Mouse (Mus musculus) limb, embryonic 12.5 days (tissue): ENCODE results near the gene Ano10. TPM values are rescaled to one million over a fixed set of nuclear protein-coding genes. Genes with fewer than 3 reads are reported as not detected.

Source experiments
- ATAC-seq: fragments of 200-750 bp; cut with Nextera tagmentation; 2 replicates; pipeline ENCODE4 v1.8.0; 2017; ENCODE audit warnings: low read depth, moderate TSS enrichment; ENCODE audit not compliant: insufficient number of reproducible peaks, insufficient read depth, low FRiP score, low TSS enrichment
- H3K27ac ChIP-seq: fragments of 300-500 bp; sonication (generic); 2 replicates; pipeline ENCODE4 v1.5.1; 2016; ENCODE audit warnings: mild to moderate bottlenecking, moderate library complexity
- H3K27me3 ChIP-seq: fragments of 300-500 bp; sonication (generic); 2 replicates; pipeline ENCODE4 v1.6.1; 2016; ENCODE audit warnings: mild to moderate bottlenecking, moderate library complexity
- H3K36me3 ChIP-seq: fragments of 300-500 bp; sonication (generic); 2 replicates; pipeline ENCODE4 v1.6.1; 2016; ENCODE audit warnings: mild to moderate bottlenecking, moderate library complexity
- H3K4me1 ChIP-seq: fragments of 300-500 bp; sonication (generic); replicated peaks from 2 replicates; pipeline ENCODE4 v1.6.1; 2016
- H3K4me2 ChIP-seq: fragments of 300-500 bp; sonication (generic); 2 replicates; pipeline ENCODE4 v1.6.1; 2016; ENCODE audit warnings: mild to moderate bottlenecking, moderate library complexity
- H3K4me3 ChIP-seq: fragments of 300-500 bp; sonication (generic); replicated peaks from 2 replicates; pipeline ENCODE4 v1.5.1; 2016; ENCODE audit warnings: mild to moderate bottlenecking
- H3K9ac ChIP-seq: fragments of 300-500 bp; sonication (generic); replicated peaks from 2 replicates; pipeline ENCODE4 v1.6.1; 2016; ENCODE audit warnings: mild to moderate bottlenecking, moderate library complexity
- H3K9me3 ChIP-seq: fragments of 300-500 bp; sonication (generic); 2 replicates; pipeline ENCODE4 v1.6.1; 2016; ENCODE audit warnings: mild to moderate bottlenecking, moderate library complexity
- WGBS: fragments of 180-500 bp; shearing (Covaris S2); methylation state at CpG from one replicate; pipeline ENCODE4 v1.1.7; 2016; 5-methylcytosine and 5-hydroxymethylcytosine counted together
- polyA plus RNA-seq: library from polyadenylated mRNA; unstranded; fragments of >200 nt; fragmentation: Nextera tagmentation; extraction: Ambion mirVana; gene quantifications from 2 replicates; pipeline ENCODE4 v1.2.1, GENCODE M21; 2016

Gene Ano10
- polyA plus RNA-seq, 1 experiment from 2014 or later, result 33.1 TPM

DNA sequence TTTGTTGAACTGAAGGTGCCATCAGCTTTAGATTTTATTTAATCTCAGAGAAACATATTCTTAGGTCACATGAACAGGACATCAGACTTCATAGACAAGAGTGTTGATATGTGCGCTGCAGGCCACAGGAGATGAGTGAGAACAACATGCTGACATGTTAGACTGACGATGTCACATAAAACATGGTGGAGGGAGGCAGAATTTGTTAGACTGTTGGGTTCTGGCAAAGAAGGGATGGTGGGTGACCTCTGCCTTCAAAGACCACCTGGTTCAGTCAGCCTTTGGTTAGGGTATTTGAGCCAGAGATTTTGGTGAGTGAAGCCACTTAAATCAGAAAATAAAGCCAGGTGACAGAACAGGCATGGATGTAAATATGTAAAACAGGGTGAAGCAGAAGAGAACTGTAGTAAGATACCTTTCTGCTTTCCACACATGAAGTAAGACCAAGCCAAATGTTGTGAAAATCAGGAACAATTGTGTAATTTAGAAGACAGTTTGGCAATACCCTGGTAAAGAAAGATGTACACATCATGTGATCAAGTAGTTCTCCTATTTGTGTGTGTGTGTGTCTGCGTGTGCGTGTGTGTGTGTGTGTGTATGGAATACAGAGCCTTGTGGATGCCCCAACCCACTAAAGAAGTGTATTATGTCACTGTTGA lies 155.7 kb downstream of the Ano10 start:
- WGBS, result 92% methylated on average over 4 of the region's 4 CpGs
- H3K4me1 ChIP-seq, result no peaks in the 10 kb centered on the region
- H3K4me3 ChIP-seq, result no peak overlapping the region
- peaks cover 19% of the 10 kb centered on the region for H3K36me3 ChIP-seq
- H3K9me3 ChIP-seq, result no peaks in the 10 kb centered on the region
- H3K9ac ChIP-seq, result no peak overlapping the region
- no peak for ATAC-seq
- H3K27ac ChIP-seq, result no peak overlapping the region
- no peaks in the 10 kb centered on the region for H3K27me3 ChIP-seq
- no peak overlapping the region for H3K4me2 ChIP-seq

DNA sequence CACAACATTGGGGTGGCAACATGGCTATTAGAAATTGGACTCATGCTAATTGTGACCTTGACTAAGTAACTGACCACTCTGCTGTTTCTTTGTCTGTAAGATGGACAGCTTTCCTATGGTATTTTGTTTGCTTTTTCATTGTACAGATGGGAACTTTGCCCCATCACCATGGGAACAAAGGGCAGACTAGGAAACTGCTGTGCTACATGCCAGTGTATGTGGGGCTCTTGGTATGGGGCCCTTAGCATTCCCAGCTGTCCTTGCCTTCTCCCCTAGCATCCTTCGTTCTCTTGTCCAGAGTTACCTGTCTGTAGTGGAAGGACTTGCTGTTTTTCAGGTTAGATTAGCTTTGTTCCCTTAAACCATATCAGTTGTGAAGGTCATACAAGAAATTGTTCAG lies 156.3 kb downstream of the Ano10 start:
- H3K4me1 ChIP-seq, result no peaks in the 10 kb centered on the region
- 94% methylated on average over 1 of the region's 1 CpGs for WGBS
- ATAC-seq, result no peak
- H3K9me3 ChIP-seq, result no peaks in the 10 kb centered on the region
- peaks cover 19% of the 10 kb centered on the region for H3K36me3 ChIP-seq
- no peak overlapping the region for H3K4me3 ChIP-seq
- H3K27me3 ChIP-seq, result no peaks in the 10 kb centered on the region
- no peak overlapping the region for H3K4me2 ChIP-seq
- H3K9ac ChIP-seq, result no peak overlapping the region
- H3K27ac ChIP-seq, result no peak overlapping the region

DNA sequence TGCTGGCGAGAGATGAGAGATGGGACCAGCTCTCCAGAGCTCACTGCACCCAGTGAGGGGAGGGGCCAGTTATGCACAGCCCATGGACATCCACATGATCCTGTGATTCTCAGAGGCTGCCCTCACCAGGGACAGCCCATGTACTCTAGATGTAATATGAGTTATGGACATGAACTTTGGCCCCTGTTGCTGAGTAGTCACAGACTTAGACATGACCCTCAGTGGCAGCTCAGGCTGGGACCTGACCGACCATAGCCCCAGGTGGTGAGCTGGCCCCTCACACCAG lies 158.4 kb downstream of the Ano10 start:
- H3K4me1 ChIP-seq, result no peaks in the 10 kb centered on the region
- WGBS, result 72% methylated on average over 2 of the region's 2 CpGs
- peaks cover 28% of the 10 kb centered on the region for H3K36me3 ChIP-seq
- no peaks in the 10 kb centered on the region for H3K9me3 ChIP-seq
- H3K27me3 ChIP-seq, result no peaks in the 10 kb centered on the region
- peak; percentile 37 for ATAC-seq
- H3K4me3 ChIP-seq, result no peak overlapping the region
- H3K4me2 ChIP-seq, result no peak overlapping the region
- no peak overlapping the region for H3K27ac ChIP-seq
- no peak overlapping the region for H3K9ac ChIP-seq

DNA sequence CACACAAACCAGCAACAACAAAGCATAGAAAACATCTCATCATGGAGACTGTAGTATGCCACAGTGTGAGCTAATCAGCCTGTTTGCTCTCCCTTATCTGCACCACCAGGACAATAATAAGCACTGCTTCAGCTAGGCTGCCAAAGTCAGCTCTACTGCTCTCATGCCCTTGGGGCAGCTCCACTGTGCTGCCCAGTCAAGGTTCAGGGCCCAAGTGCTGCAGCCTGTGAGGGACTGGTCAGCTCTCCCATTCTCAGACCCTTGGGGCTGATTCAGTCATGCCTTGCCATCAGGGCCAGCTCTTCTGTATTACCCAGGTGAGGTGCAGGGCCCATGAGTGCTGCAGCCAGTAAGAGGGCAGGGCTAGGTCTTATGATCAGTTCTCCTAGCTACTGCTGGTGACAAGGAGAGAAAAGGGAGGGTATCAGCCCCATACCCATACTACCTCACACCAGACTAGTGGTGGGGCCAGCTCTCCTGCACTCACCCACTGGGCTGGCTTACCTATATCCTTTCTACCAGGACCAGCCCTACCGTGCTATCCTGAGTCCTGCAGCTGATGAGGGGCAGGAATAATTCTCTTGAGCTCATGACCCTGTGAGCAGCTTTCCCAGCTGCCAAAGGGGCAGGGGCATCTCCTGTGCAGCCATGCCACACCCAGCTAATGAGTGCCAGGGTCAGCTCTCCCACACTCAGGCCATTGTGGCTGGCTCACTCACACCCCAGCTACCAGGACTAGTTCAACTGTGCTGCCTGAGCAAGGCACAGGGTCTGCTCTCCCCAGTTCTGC lies 158.9 kb downstream of the Ano10 start:
- no peak overlapping the region for H3K27ac ChIP-seq

DNA sequence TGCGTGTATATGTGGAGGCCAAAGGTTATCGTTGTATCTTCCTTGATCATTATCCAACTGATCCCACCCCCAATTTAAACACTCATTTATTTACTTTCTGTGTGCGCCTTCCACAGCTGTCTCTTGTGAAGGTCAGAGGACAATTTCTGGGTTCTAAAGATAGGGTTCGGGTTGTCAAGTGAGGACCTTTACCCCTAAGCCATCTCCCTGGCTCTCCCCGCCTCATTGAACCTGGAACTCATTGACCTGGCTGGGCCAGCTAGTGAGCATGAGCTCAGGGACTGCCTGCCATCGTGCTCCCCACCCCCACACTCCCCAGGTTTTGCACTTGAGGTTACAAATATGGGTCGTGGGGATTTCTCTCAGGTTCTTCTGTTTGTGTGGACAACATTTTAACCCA lies 162.1 kb downstream of the Ano10 start:
- Histone ChIP-seq H3K9me3 (no peaks in the 10 kb centered on the region), H3K27ac (no peak overlapping the region), H3K9ac (no peak overlapping the region), H3K4me1 (peaks cover 4% of the 10 kb centered on the region; the same call in 1 of the 2 replicates), H3K27me3 (no peaks in the 10 kb centered on the region), H3K4me3 (no peak overlapping the region), H3K4me2 (no peak overlapping the region), H3K36me3 (peaks cover 18% of the 10 kb centered on the region)
- 80% methylated on average over 7 of the region's 7 CpGs for WGBS
- ATAC-seq, result no peak

More for the DNA sequence above, 158.9 kb downstream of the Ano10 start:
- WGBS, result 88% methylated on average over 1 of the region's 1 CpGs
- no peak overlapping the region for H3K4me2 ChIP-seq
- H3K9ac ChIP-seq, result no peak overlapping the region
- no peaks in the 10 kb centered on the region for H3K9me3 ChIP-seq
- H3K4me1 ChIP-seq, result peaks cover 1% of the 10 kb centered on the region; the same call in 1 of the 2 replicates
- H3K36me3 ChIP-seq, result peaks cover 28% of the 10 kb centered on the region
- no peaks in the 10 kb centered on the region for H3K27me3 ChIP-seq
- ATAC-seq, result no peak; the same call in 1 of the 2 replicates
- H3K4me3 ChIP-seq, result no peak overlapping the region

DNA sequence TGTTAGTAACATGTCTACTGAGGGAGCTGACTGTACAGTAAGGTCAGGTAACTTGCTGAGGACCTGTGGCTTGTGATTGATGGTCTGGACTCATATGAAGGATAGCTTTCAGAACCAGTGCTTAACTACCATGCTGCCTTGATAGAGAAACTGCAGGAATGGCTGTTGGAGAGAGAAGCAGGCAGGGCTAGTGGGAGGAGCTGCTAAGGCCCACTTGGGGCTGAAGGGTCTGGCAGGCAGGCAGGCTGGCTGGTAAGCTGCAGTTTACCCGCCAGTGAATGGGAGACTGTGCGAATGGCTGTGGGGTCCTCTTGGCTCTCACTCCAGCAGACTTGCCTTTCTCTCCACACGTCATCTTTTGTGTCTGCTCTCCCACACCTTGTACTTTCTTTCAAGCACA lies 163.6 kb downstream of the Ano10 start:
- Histone ChIP-seq H3K4me3 (no peak overlapping the region), H3K4me2 (no peak overlapping the region), H3K9ac (no peak overlapping the region), H3K4me1 (peaks cover 8% of the 10 kb centered on the region; the same call in 1 of the 2 replicates), H3K36me3 (peaks cover 17% of the 10 kb centered on the region), H3K27ac (no peak overlapping the region), H3K27me3 (no peaks in the 10 kb centered on the region), H3K9me3 (no peaks in the 10 kb centered on the region)
- no peak for ATAC-seq
- 39% methylated on average over 3 of the region's 3 CpGs for WGBS

DNA sequence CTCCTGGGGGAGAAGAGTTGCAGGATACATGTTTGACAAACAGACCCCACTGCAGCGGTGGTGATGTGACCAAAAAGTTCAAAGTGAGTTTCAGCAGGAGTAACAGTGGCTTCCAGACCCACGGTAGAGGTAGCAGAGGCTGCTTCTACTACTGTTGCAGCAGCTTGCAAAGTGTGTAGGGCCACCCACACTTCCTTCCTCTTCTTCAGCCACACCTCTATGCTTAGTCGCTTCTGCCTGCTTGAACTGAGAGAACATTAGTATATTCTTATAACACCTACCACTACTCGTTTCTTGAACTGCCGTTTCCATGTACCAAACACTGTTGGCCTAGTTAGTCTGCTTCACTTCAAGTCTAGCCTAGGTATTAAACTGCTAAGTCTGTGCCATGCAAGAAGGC lies 165.5 kb downstream of the Ano10 start:
- no peak overlapping the region for H3K9ac ChIP-seq

DNA sequence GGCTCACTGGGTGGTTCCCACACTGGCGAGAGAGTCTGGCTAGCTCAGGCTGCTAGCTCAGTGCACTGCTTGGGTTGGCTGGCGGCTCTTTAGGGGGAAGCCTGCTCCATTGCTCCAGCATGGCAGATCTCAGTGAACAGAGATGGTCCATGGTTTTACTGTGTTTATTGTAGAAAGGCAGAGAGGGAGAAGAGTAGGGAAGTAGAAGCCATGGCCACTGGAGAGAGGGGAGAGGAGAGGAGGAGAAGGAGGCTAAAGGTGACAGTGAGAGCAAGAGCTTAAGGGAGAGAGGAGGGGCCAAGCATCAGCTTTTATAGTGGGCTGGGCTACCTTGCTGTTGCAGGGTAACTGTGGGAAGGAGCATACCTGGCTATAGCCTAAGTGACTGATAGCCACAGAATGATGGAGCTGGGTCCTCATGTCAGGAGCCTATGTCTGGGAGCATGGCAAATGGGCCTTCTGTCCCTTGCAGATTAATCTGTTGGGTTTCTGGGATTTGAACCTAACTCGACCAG lies 166.9 kb downstream of the Ano10 start:
- Histone ChIP-seq H3K27ac (no peak overlapping the region), H3K36me3 (peaks cover 6% of the 10 kb centered on the region; the same call in 1 of the 2 replicates), H3K4me2 (no peak overlapping the region), H3K9me3 (no peaks in the 10 kb centered on the region), H3K27me3 (no peaks in the 10 kb centered on the region), H3K4me1 (peaks cover 8% of the 10 kb centered on the region; the same call in 1 of the 2 replicates), H3K9ac (no peak overlapping the region), H3K4me3 (no peak overlapping the region)
- WGBS, result 70% methylated on average over 3 of the region's 3 CpGs
- ATAC-seq, result no peak

More for the DNA sequence above, 165.5 kb downstream of the Ano10 start:
- Histone ChIP-seq H3K4me3 (no peak overlapping the region), H3K9me3 (no peaks in the 10 kb centered on the region), H3K4me2 (no peak overlapping the region), H3K27me3 (no peaks in the 10 kb centered on the region), H3K27ac (no peak overlapping the region), H3K4me1 (peaks cover 8% of the 10 kb centered on the region; the same call in 1 of the 2 replicates), H3K36me3 (peaks cover 9% of the 10 kb centered on the region; the same call in 1 of the 2 replicates)
- no peak for ATAC-seq
- 75% methylated on average over 5 of the region's 5 CpGs for WGBS

DNA sequence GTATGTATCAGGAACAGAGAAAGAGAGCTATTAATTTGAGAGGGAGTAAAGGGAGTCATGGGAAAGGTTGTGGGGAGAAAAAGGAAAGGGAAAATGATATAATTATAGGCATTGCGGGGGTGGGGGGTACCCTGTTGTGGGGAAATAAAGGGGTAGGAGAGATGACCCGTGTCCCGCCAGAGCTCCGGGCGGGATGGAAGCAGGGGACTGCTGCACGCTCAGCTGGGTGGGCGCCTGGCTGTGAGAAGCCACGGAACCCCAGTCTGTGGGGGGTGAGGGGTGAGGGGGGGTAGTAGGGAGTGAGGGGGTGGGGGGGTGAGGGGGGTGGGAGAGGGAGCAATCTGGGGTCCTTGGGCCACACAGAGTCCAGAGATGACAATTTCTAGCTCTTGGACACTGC lies 167.4 kb downstream of the Ano10 start:
- Histone ChIP-seq H3K4me3 (no peak overlapping the region), H3K27ac (no peak overlapping the region), H3K36me3 (0 out of 2 replicates have a peak, but pooled peaks cover under 1% of the 10 kb centered on the region), H3K4me2 (no peak overlapping the region), H3K4me1 (peaks cover 8% of the 10 kb centered on the region; the same call in 1 of the 2 replicates), H3K9me3 (no peaks in the 10 kb centered on the region), H3K27me3 (no peaks in the 10 kb centered on the region), H3K9ac (no peak overlapping the region)
- WGBS, result 87% methylated on average over 8 of the region's 8 CpGs
- ATAC-seq, result no peak
